Mouse (Mus musculus): ENCODE results near the gene Acer1.

Gene Acer1

GRCm38 (mm10) chr17:56982013-56982412 is at the start of gene Acer1:
Gene Acer1, minus strand, starts transcription at chr17:56982126.
- DNase-seq: no peak

- DNase-seq: no peak
Observed at GRCm38 (mm10) chr17:57030931-57031660, 49.2 kb upstream of the Acer1 start, which contains the start of gene Khsrp. Gene Khsrp, minus strand, starts transcription at chr17:57031522.

- no peak for DNase-seq
Observed at GRCm38 (mm10) chr17:57029691-57030090, 47.8 kb upstream of the Acer1 start.

GRCm38 (mm10) chr17:57027471-57027870 is 45.5 kb upstream of the Acer1 start:
- no peak for DNase-seq

GRCm38 (mm10) chr17:57020960-57021359 is 39.0 kb upstream of the Acer1 start:
- DNase-seq: no peak

- DNase-seq: no peak
Observed at GRCm38 (mm10) chr17:57019693-57020092, 37.8 kb upstream of the Acer1 start.

- DNase-seq: no peak
Observed at GRCm38 (mm10) chr17:57012245-57012795, 30.4 kb upstream of the Acer1 start.

- peak; percentile 94 for DNase-seq
Observed at GRCm38 (mm10) chr17:57011236-57012141, 29.6 kb upstream of the Acer1 start, which contains the start of the genes Gtf2f1 and Gm17949. Gene Gtf2f1, minus strand, starts transcription at chr17:57011288. Gene Gm17949, plus strand, starts transcription at chr17:57011469.

- no peak for DNase-seq
Observed at GRCm38 (mm10) chr17:57010911-57011235, 28.9 kb upstream of the Acer1 start.

- DNase-seq: no peak
Observed at GRCm38 (mm10) chr17:57007137-57007905, 25.4 kb upstream of the Acer1 start.

GRCm38 (mm10) chr17:57003994-57004393 is 22.1 kb upstream of the Acer1 start:
- DNase-seq: no peak

- DNase-seq: no peak
Observed at GRCm38 (mm10) chr17:57001228-57001627, 19.3 kb upstream of the Acer1 start.

GRCm38 (mm10) chr17:56999968-57000609 is 18.2 kb upstream of the Acer1 start, which contains the start of gene Pspn:
Gene Pspn, minus strand, starts transcription at chr17:57000018.
- no peak for DNase-seq

- DNase-seq: no peak
Observed at GRCm38 (mm10) chr17:56999414-56999813, 17.5 kb upstream of the Acer1 start.

- DNase-seq: peak; percentile 94
Observed at GRCm38 (mm10) chr17:56997029-56997667, 15.2 kb upstream of the Acer1 start, which contains the start of gene Alkbh7. Gene Alkbh7, plus strand, starts transcription at chr17:56997339.

GRCm38 (mm10) chr17:56996506-56996905 is 14.6 kb upstream of the Acer1 start:
- no peak for DNase-seq

GRCm38 (mm10) chr17:56995046-56995445 is 13.1 kb upstream of the Acer1 start:
- no peak for DNase-seq

GRCm38 (mm10) chr17:56990966-56991365 is 9.0 kb upstream of the Acer1 start:
- no peak for DNase-seq

GRCm38 (mm10) chr17:56990115-56990746 is 8.3 kb upstream of the Acer1 start, which contains the start of gene Clpp:
Gene Clpp, plus strand, starts transcription at chr17:56990305.
- DNase-seq: peak; percentile 93

GRCm38 (mm10) chr17:56989467-56990114 is 7.7 kb upstream of the Acer1 start:
- DNase-seq: no peak
